Mouse (Mus musculus) stomach, embryonic 14.5 days (tissue): ENCODE measurements around the gene Ifna12. TPM values are rescaled to one million over a fixed set of nuclear protein-coding genes. Genes with fewer than 3 reads are reported as not detected.
"Not testable (repeated sequence)": the region's sequence is repeated elsewhere in the genome, so short reads cannot be mapped to it uniquely, and the experiment has no call there.

Experiments used
- ATAC-seq: fragments of 200-750 bp; cut with Nextera tagmentation; 2 replicates; pipeline ENCODE4 v1.8.0; 2017; ENCODE audit warnings: low read depth, moderate TSS enrichment; ENCODE audit not compliant: insufficient number of reproducible peaks, insufficient read depth, low FRiP score
- H3K27ac ChIP-seq: fragments of 300-500 bp; sonication (generic); 2 replicates; pipeline ENCODE4 v1.5.1; 2014; ENCODE audit warnings: mild to moderate bottlenecking, low read length, moderate library complexity, mixed read lengths
- H3K27me3 ChIP-seq: fragments of 300-500 bp; sonication (generic); 2 replicates; pipeline ENCODE4 v1.6.1; 2014; ENCODE audit warnings: low read length, control low read depth, mixed read lengths; ENCODE audit not compliant: control insufficient read depth, insufficient read depth
- H3K36me3 ChIP-seq: fragments of 300-500 bp; sonication (generic); 2 replicates; pipeline ENCODE4 v1.6.1; 2014; ENCODE audit warnings: mild to moderate bottlenecking, control low read depth, low read length, moderate library complexity, mixed read lengths; ENCODE audit not compliant: control insufficient read depth, insufficient read depth
- H3K4me1 ChIP-seq: fragments of 300-500 bp; sonication (generic); 2 replicates; pipeline ENCODE4 v1.6.1; 2014; ENCODE audit warnings: low read length, control low read depth, mixed read lengths; ENCODE audit not compliant: control insufficient read depth, insufficient read depth
- H3K4me2 ChIP-seq: fragments of 300-500 bp; sonication (generic); replicated peaks from 2 replicates; pipeline ENCODE4 v1.6.1; 2014; ENCODE audit warnings: low read depth, low read length, control low read depth
- H3K4me3 ChIP-seq: fragments of 300-500 bp; sonication (generic); 2 replicates; pipeline ENCODE4 v1.5.1; 2014; ENCODE audit warnings: low read depth, low read length, control low read depth
- H3K9ac ChIP-seq: fragments of 300-500 bp; sonication (generic); replicated peaks from 2 replicates; pipeline ENCODE4 v1.6.1; 2014; ENCODE audit warnings: low read depth, mild to moderate bottlenecking, control low read depth, low read length, moderate library complexity, mixed read lengths
- H3K9me3 ChIP-seq: fragments of 300-500 bp; sonication (generic); 2 replicates; pipeline ENCODE4 v1.6.1; 2016; ENCODE audit warnings: low read depth, low read length, control low read depth; ENCODE audit not compliant: control insufficient read depth
- WGBS: fragments of 180-500 bp; shearing (Covaris S2); extraction: QIAGEN DNeasy Blood & Tissue Kit; methylation state at CpG from one replicate; pipeline ENCODE4 v1.1.7; 2014; 5-methylcytosine and 5-hydroxymethylcytosine counted together
- polyA plus RNA-seq: library from polyadenylated mRNA; unstranded; fragments of >200 nt; fragmentation: Nextera tagmentation; extraction: Ambion mirVana; gene quantifications from 2 replicates; pipeline ENCODE4 v1.2.1, GENCODE M21; 2014

The Ifna12 gene
- polyA plus RNA-seq, 1 experiment from 2014 or later, result not detected

GRCm38 (mm10) chr4:88561791-88562190, 41.4 kb downstream of the Ifna12 start:
- WGBS, result 96% methylated on average over 1 of the region's 1 CpGs
- Histone ChIP-seq H3K27me3 (no peaks in the 10 kb centered on the region), H3K36me3 (no peaks in the 10 kb centered on the region), H3K4me1 (no peaks in the 10 kb centered on the region), H3K4me3 (no peak overlapping the region), H3K27ac (no peak overlapping the region), H3K9me3 (no peaks in the 10 kb centered on the region), H3K9ac (no peak overlapping the region), H3K4me2 (no peak overlapping the region)
- no peak for ATAC-seq

GRCm38 (mm10) chr4:88558145-88558544, 45.0 kb downstream of the Ifna12 start, which contains the start of gene Ifna15:
Gene Ifna15, minus strand, starts transcription at chr4:88558245.
- H3K27ac ChIP-seq, H3K4me2 ChIP-seq, H3K36me3 ChIP-seq, H3K4me1 ChIP-seq, H3K27me3 ChIP-seq, ATAC-seq, H3K9ac ChIP-seq, H3K9me3 ChIP-seq, H3K4me3 ChIP-seq: not testable (repeated sequence)

Other genes with a start within 250 kb of the Ifna12 start
- gene Hacd4, start 164.4 kb downstream of the Ifna12 start, polyA plus RNA-seq, result 15.5 and 16.1 TPM in 2 replicates
- gene Ifnb1, start 80.6 kb downstream of the Ifna12 start, polyA plus RNA-seq, result not detected in 2 replicates
- not detected in 2 replicates for gene Ifna15, start 45.1 kb downstream of the Ifna12 start, polyA plus RNA-seq
- gene Ifna14, start 31.6 kb downstream of the Ifna12 start, polyA plus RNA-seq, result not detected in 2 replicates
- gene Ifna9, start 11.0 kb downstream of the Ifna12 start, polyA plus RNA-seq, result not detected in 2 replicates
- not detected in 2 replicates for gene C87499, start 31.0 kb upstream of the Ifna12 start, polyA plus RNA-seq
- gene Ifna13, start 41.1 kb upstream of the Ifna12 start, polyA plus RNA-seq, result not detected in 2 replicates
- gene Ifna16, start 73.5 kb upstream of the Ifna12 start, polyA plus RNA-seq, result not detected in 2 replicates
- not detected in 2 replicates for gene Ifna2, start 80.5 kb upstream of the Ifna12 start, polyA plus RNA-seq
- gene Ifnab, start 88.0 kb upstream of the Ifna12 start, polyA plus RNA-seq, result not detected in 2 replicates
- gene Gm26566, start 118.4 kb upstream of the Ifna12 start, polyA plus RNA-seq, result 0.64 and 1.7 TPM in 2 replicates
- 121 and 128 TPM in 2 replicates for gene Klhl9, start 119.1 kb upstream of the Ifna12 start, polyA plus RNA-seq
- not detected in 2 replicates for gene Gm13271, start 151.5 kb upstream of the Ifna12 start, polyA plus RNA-seq
- gene Gm13283, start 156.7 kb upstream of the Ifna12 start, polyA plus RNA-seq, result 0.24 TPM in 1 of 2 replicates, not detected in the other
- 0.26 and 0.43 TPM in 2 replicates for gene Gm13290, start 170.5 kb upstream of the Ifna12 start, polyA plus RNA-seq
- not detected in 2 replicates for gene Gm13289, start 173.5 kb upstream of the Ifna12 start, polyA plus RNA-seq
- gene Gm13272, start 176.5 kb upstream of the Ifna12 start, polyA plus RNA-seq, result not detected in 2 replicates
- not detected in 2 replicates for gene Ifnz, start 178.8 kb upstream of the Ifna12 start, polyA plus RNA-seq
- gene Gm13276, start 182.3 kb upstream of the Ifna12 start, polyA plus RNA-seq, result not detected in 2 replicates
- not detected in 2 replicates for gene Gm13277, start 185.3 kb upstream of the Ifna12 start, polyA plus RNA-seq
- gene Gm13278, start 188.2 kb upstream of the Ifna12 start, polyA plus RNA-seq, result not detected in 2 replicates
- not detected in 2 replicates for gene Gm13275, start 191.1 kb upstream of the Ifna12 start, polyA plus RNA-seq
- gene Gm13279, start 194.0 kb upstream of the Ifna12 start, polyA plus RNA-seq, result not detected in 2 replicates
- gene Gm13285, start 196.3 kb upstream of the Ifna12 start, polyA plus RNA-seq, result 1.00 and 1.5 TPM in 2 replicates
- gene Gm13287, start 199.9 kb upstream of the Ifna12 start, polyA plus RNA-seq, result not detected in 2 replicates
- not detected in 2 replicates for gene Gm13288, start 202.2 kb upstream of the Ifna12 start, polyA plus RNA-seq
- gene Ifna7, start 212.9 kb upstream of the Ifna12 start, polyA plus RNA-seq, result not detected in 2 replicates
- gene Ifna11, start 216.6 kb upstream of the Ifna12 start, polyA plus RNA-seq, result not detected in 2 replicates
- gene Ifna6, start 224.0 kb upstream of the Ifna12 start, polyA plus RNA-seq, result not detected in 2 replicates
- not detected in 2 replicates for gene Ifna5, start 232.1 kb upstream of the Ifna12 start, polyA plus RNA-seq
- gene Ifna4, start 238.5 kb upstream of the Ifna12 start, polyA plus RNA-seq, result not detected in 2 replicates
- gene Ifna1, start 246.7 kb upstream of the Ifna12 start, polyA plus RNA-seq, result not detected in 2 replicates